Mouse (Mus musculus): Measurements from ENCODE around the gene Tmx2.
A peak's percentile ranks its signal among the peaks of the same experiment; 100 is the strongest.
"Not testable (repeated sequence)": the region's sequence is repeated elsewhere in the genome, so short reads cannot be mapped to it uniquely, and the experiment has no call there.

The Tmx2 gene

GRCm38 (mm10) chr2:84688080-84688844, 9.3 kb upstream of the Tmx2 start:
- DNase-seq (ENCODE audit: low spot score), result no peak

GRCm38 (mm10) chr2:84682605-84683183, 3.8 kb upstream of the Tmx2 start:
- no peak for DNase-seq (ENCODE audit: low spot score)

DNA sequence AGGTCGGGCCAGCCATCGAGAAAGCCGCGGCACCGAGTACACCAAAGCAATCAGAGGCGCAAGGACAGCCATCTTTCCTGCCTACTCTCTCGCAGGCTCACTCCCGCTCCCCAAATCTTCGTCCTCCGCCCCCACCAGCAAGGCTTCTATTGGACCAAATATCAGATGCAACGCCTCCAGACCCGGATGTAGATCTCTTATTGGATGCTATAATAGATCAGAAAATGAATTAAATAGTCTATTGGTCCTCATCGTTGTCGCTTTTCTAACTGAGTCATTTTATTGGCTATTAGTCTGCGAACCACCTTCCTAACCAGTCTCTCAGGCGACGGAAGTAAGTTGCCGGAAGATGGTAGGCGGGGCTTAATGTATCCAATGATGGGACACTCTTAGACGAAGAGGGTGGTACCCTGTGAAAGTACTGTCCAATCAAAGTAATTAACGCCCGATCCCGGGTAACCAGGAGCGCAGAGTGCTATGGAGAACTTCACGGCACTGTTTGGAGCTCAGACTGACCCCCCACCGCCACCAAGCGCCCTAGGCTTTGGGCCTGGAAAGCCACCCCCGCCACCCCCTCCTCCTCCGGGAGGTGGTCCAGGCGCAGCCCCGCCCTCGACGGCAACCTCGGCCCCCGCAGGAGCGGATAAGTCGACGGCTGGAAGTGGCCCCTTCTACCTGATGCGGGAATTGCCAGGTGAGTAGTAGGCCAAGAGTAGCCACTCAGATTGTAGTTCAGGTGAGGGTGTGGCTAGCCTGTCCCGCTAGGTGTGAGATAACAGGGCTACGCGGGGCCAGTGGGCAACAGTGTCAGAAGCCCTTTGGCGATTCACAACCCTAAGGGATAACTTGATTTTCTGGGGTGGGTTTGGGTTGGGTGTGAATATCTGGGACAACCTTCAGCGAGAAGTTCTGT, 716 bp downstream of the Tmx2 start, which contains the start of the genes Gm28635 and Med19:
Gm28635 (minus strand) TSS at position 74 of the 913 bp plus-strand sequence.
Med19 (plus strand) TSS at position 435 of the 913 bp plus-strand sequence.
- peak; percentile 77 for DNase-seq (ENCODE audit: low spot score)

DNA sequence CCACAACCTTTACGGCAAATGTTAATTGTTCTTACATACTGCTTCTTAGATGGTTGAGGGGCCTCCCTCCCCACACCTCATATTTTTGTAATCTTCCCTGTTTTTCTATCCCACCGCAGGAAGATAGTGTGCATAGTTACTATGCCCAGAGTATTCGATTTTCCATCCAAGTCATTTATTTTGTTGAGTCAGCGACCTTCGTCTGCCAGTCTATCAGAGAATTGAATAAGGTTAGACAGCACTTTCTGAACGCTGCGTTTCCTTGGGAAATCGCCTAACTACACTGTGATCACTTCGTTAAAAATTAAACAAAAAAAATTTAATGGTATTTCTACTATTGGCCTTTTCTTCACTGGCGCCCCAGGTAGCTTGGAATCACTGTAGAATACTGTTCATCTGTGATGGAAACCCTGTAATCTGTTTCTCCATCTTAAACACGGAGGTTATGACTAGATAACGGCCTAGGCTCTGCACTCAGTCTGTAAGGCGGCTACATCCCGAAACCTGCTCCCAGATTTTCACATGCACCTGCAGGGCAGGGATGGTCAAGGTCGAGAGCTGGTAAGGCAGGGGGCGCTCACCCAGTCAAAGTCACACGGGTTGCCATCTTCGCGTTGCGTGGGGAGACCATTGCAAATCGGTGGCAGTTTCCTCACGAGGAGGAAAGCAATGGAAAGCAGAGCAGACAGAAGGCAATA, 1.5 kb downstream of the Tmx2 start:
- no peak for DNase-seq (ENCODE audit: low spot score)

GRCm38 (mm10) chr2:84671535-84671934, 7.4 kb downstream of the Tmx2 start:
- not testable (repeated sequence) for DNase-seq (ENCODE audit: low spot score)

GRCm38 (mm10) chr2:84670569-84670933, 8.4 kb downstream of the Tmx2 start, which contains the start of gene Selenoh:
TSS of gene Selenoh (minus strand) at chr2:84670770.
- peak; percentile 70 for DNase-seq (ENCODE audit: low spot score)

- no peak for DNase-seq (ENCODE audit: low spot score)
These were observed 8.9 kb downstream of the Tmx2 start for GRCm38 (mm10) chr2:84669828-84670568.

DNA sequence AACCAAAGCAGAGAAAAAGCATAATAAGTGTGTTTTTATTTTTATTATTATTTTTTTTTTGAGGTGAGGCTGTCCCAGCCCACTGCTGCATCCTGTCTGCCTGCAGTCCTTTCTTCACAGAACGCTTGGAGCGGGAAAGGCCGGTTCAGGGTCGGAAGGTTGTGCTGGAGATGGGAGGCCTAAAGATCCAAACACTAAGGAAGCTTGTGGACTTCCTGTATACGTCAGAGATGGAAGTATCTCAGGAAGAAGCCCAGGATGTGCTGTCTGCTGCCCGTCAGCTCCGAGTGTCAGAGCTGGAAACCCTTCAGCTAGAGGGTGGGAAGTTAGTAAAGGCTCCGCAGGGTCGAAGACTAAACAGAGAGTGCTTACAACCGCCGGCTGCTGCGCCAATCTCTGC, 12.9 kb downstream of the Tmx2 start:
- no peak for DNase-seq (ENCODE audit: low spot score)

DNA sequence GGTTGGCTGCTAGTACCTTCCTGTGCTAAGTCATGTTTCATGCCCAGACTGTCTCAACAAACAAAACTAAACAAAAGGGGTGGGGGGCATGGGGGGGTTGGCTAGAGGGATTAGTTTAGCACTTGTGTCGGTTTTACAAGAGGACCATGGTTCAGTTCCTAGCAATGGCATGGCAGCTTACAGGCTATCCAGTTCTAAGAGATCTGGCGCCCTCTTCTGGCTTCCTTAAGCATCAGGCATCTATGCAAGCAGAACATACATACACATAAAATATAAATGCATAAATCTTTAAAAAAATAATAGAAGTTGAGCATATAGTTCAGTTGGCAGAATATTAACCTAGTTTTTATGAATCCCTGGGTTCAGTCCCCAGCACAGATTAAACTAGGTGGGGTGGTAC, 16.1 kb downstream of the Tmx2 start:
- peak; percentile 36 for DNase-seq (ENCODE audit: low spot score)

GRCm38 (mm10) chr2:84660253-84660652, 18.7 kb downstream of the Tmx2 start:
- peak; percentile 28 for DNase-seq (ENCODE audit: low spot score)

DNA sequence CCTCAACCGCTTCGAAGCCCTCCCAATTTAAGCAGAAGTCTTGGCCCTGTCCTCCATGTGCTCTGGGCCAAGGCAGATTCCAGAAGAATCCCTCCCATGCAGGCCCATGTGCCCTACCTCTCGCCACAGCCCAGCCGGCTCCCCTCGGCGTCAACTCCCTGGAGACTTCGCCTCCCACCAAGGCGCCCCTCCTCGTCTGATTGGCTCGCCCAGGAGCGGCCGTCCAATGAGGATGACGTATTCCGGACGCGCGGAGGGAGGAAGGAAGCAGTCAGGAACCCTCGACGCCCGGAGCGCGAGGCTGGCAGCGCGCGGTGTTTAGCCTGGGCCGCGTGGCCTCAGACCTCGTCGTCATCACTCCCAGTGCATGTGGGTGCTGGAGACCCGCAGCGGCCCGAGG, 20.1 kb downstream of the Tmx2 start, which contains the start of gene Btbd18:
Btbd18 (plus strand) TSS at position 274 of the 400 bp plus-strand sequence.
- DNase-seq (ENCODE audit: low spot score), result no peak

DNA sequence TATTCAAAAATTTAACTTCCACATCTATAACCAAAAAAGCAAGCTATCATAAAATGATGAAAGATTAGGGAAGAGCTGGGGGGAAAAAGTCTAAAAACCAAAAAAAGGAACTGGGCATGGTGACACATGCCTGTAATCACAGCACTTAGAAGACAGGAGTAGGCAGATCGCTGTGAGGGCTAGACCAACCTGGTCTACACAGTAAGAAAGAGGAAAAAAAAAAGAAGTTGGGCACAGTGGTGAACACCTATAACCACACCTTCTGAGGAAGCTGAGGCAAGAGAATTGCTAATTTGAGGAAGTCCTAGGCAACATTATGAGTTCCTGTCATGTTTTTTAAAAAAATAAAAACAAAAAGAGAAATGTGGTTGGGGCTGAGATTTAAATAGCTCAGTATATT, 23.1 kb downstream of the Tmx2 start:
- no peak for DNase-seq (ENCODE audit: low spot score)

DNA sequence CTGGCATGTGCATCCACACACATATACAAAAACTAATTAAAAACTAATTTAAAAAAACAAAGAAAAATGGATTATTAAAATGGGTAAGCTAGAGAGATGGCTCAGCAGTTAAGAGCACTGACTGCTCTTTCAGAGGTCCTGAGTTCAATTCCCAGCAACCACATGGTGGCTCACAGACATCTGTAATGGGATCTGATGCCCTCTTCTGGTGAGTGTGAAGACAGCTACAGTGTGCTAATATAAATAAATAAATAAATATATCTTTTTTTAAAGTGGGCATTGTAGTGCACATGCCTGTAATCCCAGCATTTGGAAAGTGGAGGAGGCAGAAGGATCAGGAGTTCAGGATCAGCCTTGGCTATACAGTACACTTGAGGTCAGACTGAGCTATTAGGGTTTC, 25.6 kb downstream of the Tmx2 start:
- no peak for DNase-seq (ENCODE audit: low spot score)

DNA sequence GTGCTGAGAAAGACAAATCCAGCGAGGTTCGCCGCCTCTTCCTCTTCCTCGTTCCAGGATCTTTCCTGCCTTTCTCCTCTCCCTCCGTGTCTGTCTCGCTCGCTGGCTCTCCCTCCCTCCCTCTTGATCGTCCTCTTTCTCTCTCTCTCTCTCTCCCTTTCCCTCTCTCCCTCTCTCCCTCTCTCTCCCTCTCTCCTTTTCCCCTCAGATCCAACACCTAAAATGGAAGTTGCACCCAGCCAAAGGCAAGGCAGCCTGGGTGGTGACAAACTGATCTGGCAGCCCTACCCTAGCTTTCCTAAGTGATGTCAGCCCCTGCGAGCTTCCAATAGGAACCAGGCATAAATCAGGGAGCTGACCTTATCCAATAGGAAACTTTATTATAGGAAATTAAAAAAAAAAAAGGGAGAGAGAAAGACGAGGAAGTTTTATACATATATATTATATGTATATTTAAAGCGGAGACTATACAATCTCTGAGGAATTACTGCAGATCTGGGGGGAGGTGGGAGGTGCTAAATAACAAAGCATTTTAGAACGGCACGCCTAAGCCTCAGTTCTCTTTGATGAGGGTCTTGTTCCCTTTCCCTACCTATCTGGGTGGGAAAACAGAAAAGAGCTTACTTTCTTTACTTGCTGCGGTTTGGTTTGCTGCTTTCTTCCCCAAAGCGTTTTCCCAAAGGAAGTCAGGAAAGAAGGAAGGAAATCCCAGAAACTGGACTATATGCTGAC, 28.3 kb downstream of the Tmx2 start, which contains the start of gene Ctnnd1:
Ctnnd1 (minus strand) TSS at position 302 of the 732 bp plus-strand sequence.
- peak; percentile 53 for DNase-seq (ENCODE audit: low spot score)

- no peak for DNase-seq (ENCODE audit: low spot score)
These were observed 29.3 kb downstream of the Tmx2 start for GRCm38 (mm10) chr2:84649674-84650073.

DNA sequence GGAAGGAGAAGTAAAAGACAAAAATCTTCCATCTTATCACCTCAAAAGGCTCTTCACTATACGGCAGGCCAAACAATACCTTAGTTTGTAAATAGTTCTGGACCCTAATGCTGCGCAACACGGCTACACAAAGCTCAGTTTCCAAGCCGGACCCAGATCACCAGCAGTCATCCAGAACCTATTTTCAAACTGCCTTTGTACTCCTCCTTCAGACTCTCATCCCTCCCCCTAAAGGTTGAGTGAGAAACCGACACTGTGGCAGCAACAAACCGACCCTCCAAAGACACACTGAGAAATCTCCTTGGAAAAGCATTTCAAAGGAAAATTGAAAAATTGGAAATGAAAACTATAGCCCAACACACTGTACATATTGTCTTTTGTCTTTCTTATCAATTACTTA, 30.6 kb downstream of the Tmx2 start:
- DNase-seq (ENCODE audit: low spot score), result no peak

GRCm38 (mm10) chr2:84647051-84647568, 31.8 kb downstream of the Tmx2 start:
- DNase-seq (ENCODE audit: low spot score), result no peak

DNA sequence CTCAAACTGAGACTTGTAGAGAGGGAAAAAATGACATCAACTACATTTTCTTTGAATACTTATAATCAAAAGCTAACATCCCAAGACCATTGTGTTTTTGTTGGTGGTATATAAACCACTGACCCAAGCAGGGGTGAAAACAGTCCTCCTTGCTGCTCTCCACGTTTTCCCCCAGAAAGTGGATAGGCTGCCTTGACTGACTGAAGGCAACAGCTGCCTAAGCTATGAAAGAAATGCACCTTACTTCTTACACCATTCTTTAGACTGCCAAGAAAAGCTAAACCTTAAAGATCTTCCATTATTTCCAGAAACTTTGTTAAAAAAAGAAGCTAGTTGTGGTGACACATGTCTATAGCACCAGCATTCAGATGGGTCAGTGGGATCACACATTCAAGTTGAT, 32.8 kb downstream of the Tmx2 start:
- no peak for DNase-seq (ENCODE audit: low spot score)

DNA sequence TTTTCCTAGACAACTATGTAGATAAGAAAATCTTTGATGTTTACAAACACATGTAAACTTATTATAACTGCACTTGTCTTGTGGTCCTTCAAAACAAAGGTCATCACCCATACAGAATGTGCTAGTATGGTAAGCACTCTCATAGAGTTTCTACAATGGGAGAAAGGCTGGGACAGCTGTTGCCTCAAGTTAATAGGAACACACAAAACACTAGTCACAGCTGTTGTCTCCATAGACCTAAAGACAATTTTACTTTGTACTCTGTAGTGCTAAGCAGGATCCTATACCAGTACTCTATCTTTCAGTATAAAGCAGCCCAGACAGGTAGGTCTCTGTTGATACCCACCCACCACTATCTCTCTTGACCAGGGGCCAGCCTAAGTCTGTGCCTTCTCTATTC, 38.1 kb downstream of the Tmx2 start:
- DNase-seq (ENCODE audit: low spot score), result no peak

Data from urinary bladder, postnatal 25 days (tissue).